8 mouse cellular contexts compared by ENCODE assay signal in genomic region chr11:61853659-61854058, GRCm38 (mm10). TPM values are rescaled to one million over a fixed set of nuclear protein-coding genes. Genes with fewer than 3 reads are reported as not detected.
DNase-seq lines count a peak whose midpoint lies in the region; ATAC-seq lines count a peak whose summit lies in the region.

No protein-coding gene starts in this region.

- no peak overlapping the region for H3K27ac ChIP-seq in kidney, embryonic 16.5 days (ENCODE audit: low read length)
- peak overlapping the region; percentile 95 for H3K27ac ChIP-seq in hindbrain, embryonic 15.5 days (replicated peaks)
- peak overlapping the region; percentile 98 for H3K27ac ChIP-seq in midbrain, embryonic 14.5 days (replicated peaks; ENCODE audit: low read depth, low read length)

- ATAC-seq in kidney, embryonic 16.5 days (ENCODE audit: low FRiP score, low TSS enrichment), result 0 out of 2 replicates have a peak, but pooled peaks have one; percentile 2
- ATAC-seq in common myeloid progenitor, adult 5-6 weeks (replicated peaks; ENCODE audit: low read depth, poor library complexity, severe bottlenecking), result peak; percentile 18; the same call in 1 of the 2 replicates
- ATAC-seq in hindbrain, embryonic 15.5 days (ENCODE audit: low FRiP score, low read depth), result no peak
- no peak for ATAC-seq in midbrain, embryonic 14.5 days (ENCODE audit: low FRiP score, low TSS enrichment)

- intact Hi-C loops in left cerebral cortex, postnatal 10 days (cut with DNase I), result no loop called here
- intact Hi-C loops in left cerebral cortex, postnatal 4 days (cut with DNase I), result no loop called here

- WGBS in kidney, embryonic 16.5 days, result 9% methylated on average over 5 of the region's 5 CpGs
- 13% methylated on average over 5 of the region's 5 CpGs for WGBS in hindbrain, embryonic 15.5 days
- WGBS in midbrain, embryonic 14.5 days, result 15% methylated on average over 5 of the region's 5 CpGs

- no peaks in the 10 kb centered on the region for H3K27me3 ChIP-seq in kidney, embryonic 16.5 days (ENCODE audit: insufficient read depth, low read length)
- no peaks in the 10 kb centered on the region for H3K27me3 ChIP-seq in hindbrain, embryonic 15.5 days
- no peaks in the 10 kb centered on the region for H3K27me3 ChIP-seq in midbrain, embryonic 14.5 days (ENCODE audit: control insufficient read depth, insufficient read depth, low read length)

- H3K4me3 ChIP-seq in kidney, embryonic 16.5 days (ENCODE audit: low read length), result peak overlapping the region; percentile 76
- H3K4me3 ChIP-seq in hindbrain, embryonic 15.5 days, result peak overlapping the region; percentile 75
- H3K4me3 ChIP-seq in midbrain, embryonic 14.5 days (replicated peaks; ENCODE audit: low read depth, low read length), result peak overlapping the region; percentile 95

- 0 out of 2 replicates have a peak, but pooled peaks cover 2% of the 10 kb centered on the region for H3K36me3 ChIP-seq in kidney, embryonic 16.5 days (ENCODE audit: insufficient read depth, low read length)
- H3K36me3 ChIP-seq in hindbrain, embryonic 15.5 days, result peaks cover 11% of the 10 kb centered on the region; the same call in 1 of the 2 replicates
- 0 out of 2 replicates have a peak, but pooled peaks cover 11% of the 10 kb centered on the region for H3K36me3 ChIP-seq in midbrain, embryonic 14.5 days (ENCODE audit: control insufficient read depth, insufficient read depth, low read length)

- peak overlapping the region; percentile 97 for H3K9ac ChIP-seq in kidney, embryonic 16.5 days (replicated peaks; ENCODE audit: low read length)
- H3K9ac ChIP-seq in hindbrain, embryonic 15.5 days, result peak overlapping the region; percentile 97
- peak overlapping the region; percentile 99 for H3K9ac ChIP-seq in midbrain, embryonic 14.5 days (replicated peaks; ENCODE audit: low read length)

- no peaks in the 10 kb centered on the region for H3K4me1 ChIP-seq in kidney, embryonic 16.5 days (ENCODE audit: insufficient read depth, low read length)
- peaks cover 29% of the 10 kb centered on the region for H3K4me1 ChIP-seq in hindbrain, embryonic 15.5 days (replicated peaks)
- peaks cover 19% of the 10 kb centered on the region for H3K4me1 ChIP-seq in midbrain, embryonic 14.5 days (ENCODE audit: control insufficient read depth, insufficient read depth, low read length)

- peak overlapping the region; percentile 87 for H3K4me2 ChIP-seq in kidney, embryonic 16.5 days (replicated peaks; ENCODE audit: low read depth, low read length)
- H3K4me2 ChIP-seq in hindbrain, embryonic 15.5 days, result peak overlapping the region; percentile 73
- peak overlapping the region; percentile 73 for H3K4me2 ChIP-seq in midbrain, embryonic 14.5 days (ENCODE audit: low read length)

- no peaks in the 10 kb centered on the region for H3K9me3 ChIP-seq in kidney, embryonic 16.5 days (ENCODE audit: low read length)
- H3K9me3 ChIP-seq in hindbrain, embryonic 15.5 days, result no peaks in the 10 kb centered on the region
- H3K9me3 ChIP-seq in midbrain, embryonic 14.5 days (ENCODE audit: control insufficient read depth, low read length), result no peaks in the 10 kb centered on the region

- DNase-seq in kidney, postnatal 36 days, result no peak
- no peak for DNase-seq in midbrain, embryonic 14.5 days
- no peak for DNase-seq in yolk sac, embryonic 10.5 days (ENCODE audit: low spot score)
- DNase-seq in left cerebral cortex, postnatal 10 days (ENCODE audit: extremely low spot score in 1 of 2, low spot score in 2 of 2), result no peak
- no peak for DNase-seq in left cerebral cortex, postnatal 4 days

RNA-seq across cellular contexts. Expression of gene Ulk2, which starts 1.2 kb away (rescaled TPM):
- polyA plus RNA-seq in kidney, embryonic 16.5 days (2015; fragmentation: Nextera tagmentation; extraction: Ambion mirVana), result 10.3 and 12.1 TPM in 2 replicates
- 20.1 and 23.2 TPM in 2 replicates for total RNA-seq in common myeloid progenitor, adult 5-6 weeks (2017)
- 38.2 and 41.8 TPM in 2 replicates for polyA plus RNA-seq in hindbrain, embryonic 15.5 days (2015; fragmentation: Nextera tagmentation; extraction: Ambion mirVana)
- polyA plus RNA-seq in midbrain, embryonic 14.5 days (2014; fragmentation: Nextera tagmentation; extraction: Ambion mirVana), result 52.2 and 67.8 TPM in 2 replicates
- total RNA-seq in left cerebral cortex, postnatal 10 days (2021), result 100 to 1,000 TPM; 106 to 114 TPM
- total RNA-seq in left cerebral cortex, postnatal 4 days (2021), result 100 to 1,000 TPM; 127 to 137 TPM

Comparison
In these comparisons a context has a peak if more than half of its experiments do, and no peak if none do; other contexts are left out.
1. ATAC-seq: peak in kidney, embryonic 16.5 days (single experiment) and common myeloid progenitor, adult 5-6 weeks (single experiment); none in hindbrain, embryonic 15.5 days (single experiment) and midbrain, embryonic 14.5 days (single experiment).
2. Peak in every context shown above with its lines, with median percentiles within 50 percentile points of each other: H3K4me2 ChIP-seq, H3K4me3 ChIP-seq and H3K9ac ChIP-seq.